Mouse (Mus musculus) thymus, adult 2 months (tissue): ENCODE measurements at regions not wholly inside any gene's neighbourhood (a gene's known extent, or its start where the extent isn't known, plus 50 kb on each side); places are given as distances from the start of the nearest gene placed in this dataset.

ENCODE experiments used
- DNase-seq: peaks from one replicate; pipeline ENCODE4 v3.0.0; 2021
- H3K27ac ChIP-seq: fragments of 200-500 bp; 2 replicates; pipeline ENCODE4 v1.5.1; 2012; ENCODE audit warnings: low read length, control low read depth; ENCODE audit not compliant: control insufficient read depth, insufficient read depth
- H3K27me3 ChIP-seq: fragments of 200-500 bp; 2 replicates; pipeline ENCODE4 v1.6.1; 2012; ENCODE audit warnings: mild to moderate bottlenecking, low read length, moderate library complexity, mixed read lengths; ENCODE audit not compliant: control insufficient read depth, insufficient read depth
- H3K36me3 ChIP-seq: fragments of 200-500 bp; 2 replicates; pipeline ENCODE4 v1.6.1; 2012; ENCODE audit warnings: mild to moderate bottlenecking, low read length, moderate library complexity; ENCODE audit not compliant: control insufficient read depth, insufficient read depth
- H3K4me1 ChIP-seq: fragments of 200-500 bp; replicated peaks from 2 replicates; pipeline ENCODE4 v1.6.1; 2012; ENCODE audit warnings: low read length; ENCODE audit not compliant: control insufficient read depth, insufficient read depth
- H3K4me3 ChIP-seq: fragments of 200-500 bp; 2 replicates; pipeline ENCODE4 v1.5.1; 2012; ENCODE audit warnings: mild to moderate bottlenecking, low read length, control low read depth, moderate library complexity; ENCODE audit not compliant: control insufficient read depth, insufficient read depth
- CTCF ChIP-seq: fragments of 200-500 bp; IDR thresholded peaks from 2 replicates; pipeline ENCODE4 v1.5.1; 2012; ENCODE audit warnings: mild to moderate bottlenecking, control low read depth, low read length, moderate library complexity, borderline replicate concordance; ENCODE audit not compliant: control insufficient read depth, poor library complexity, insufficient read depth; ENCODE audit errors: extremely low read depth
- POLR2A ChIP-seq: fragments of 200-500 bp; IDR thresholded peaks from 2 replicates; pipeline ENCODE4 v1.6.1; 2012; ENCODE audit warnings: mild to moderate bottlenecking, low read length, control low read depth, moderate library complexity; ENCODE audit not compliant: control insufficient read depth, poor library complexity, insufficient read depth; ENCODE audit errors: extremely low read depth
- WGBS: fragments of 180-500 bp; shearing (Covaris S2); methylation state at CpG from one replicate; pipeline ENCODE4 v1.1.7; 2018; 5-methylcytosine and 5-hydroxymethylcytosine counted together

- WGBS, result 92% methylated on average over 5 of the region's 5 CpGs
- peaks cover 21% of the 10 kb centered on the region for H3K4me1 ChIP-seq
- TF ChIP-seq POLR2A, result no peak
- no peak for DNase-seq
- H3K27ac ChIP-seq, result no peak overlapping the region
- H3K4me3 ChIP-seq, result no peak overlapping the region
- no peaks in the 10 kb centered on the region for H3K36me3 ChIP-seq
- no peaks in the 10 kb centered on the region for H3K27me3 ChIP-seq
Observed at GRCm38 (mm10) chr9:72166084-72166483, 54.4 kb upstream of the Tcf12 start.

- WGBS, result 11% methylated on average over 5 of the region's 5 CpGs
- Histone ChIP-seq H3K27me3 (no peaks in the 10 kb centered on the region), H3K4me1 (peaks cover 21% of the 10 kb centered on the region), H3K36me3 (no peaks in the 10 kb centered on the region), H3K4me3 (no peak overlapping the region), H3K27ac (no peak overlapping the region)
- TF ChIP-seq CTCF (no peak), POLR2A (no peak)
- peak; percentile 19 for DNase-seq
Observed at GRCm38 (mm10) chr9:72166611-72167010, 54.9 kb upstream of the Tcf12 start.

- Histone ChIP-seq H3K4me3 (no peak overlapping the region), H3K27ac (no peak overlapping the region), H3K27me3 (no peaks in the 10 kb centered on the region), H3K4me1 (peaks cover 21% of the 10 kb centered on the region), H3K36me3 (no peaks in the 10 kb centered on the region)
- no peak for DNase-seq
- TF ChIP-seq CTCF, result no peak
- WGBS, result 93% methylated on average over 5 of the region's 5 CpGs
Observed at GRCm38 (mm10) chr9:72169231-72169630, 57.6 kb upstream of the Tcf12 start.

GRCm38 (mm10) chr9:72169728-72170188 lies 58.1 kb upstream of the Tcf12 start:
- Histone ChIP-seq H3K4me3 (peak overlapping the region; percentile 18; the same call in 1 of the 2 replicates), H3K27ac (peak overlapping the region; percentile 7; the same call in 1 of the 2 replicates), H3K27me3 (no peaks in the 10 kb centered on the region), H3K36me3 (no peaks in the 10 kb centered on the region), H3K4me1 (peaks cover 21% of the 10 kb centered on the region)
- no peak for DNase-seq
- WGBS, result 27% methylated on average over 12 of the region's 12 CpGs
- TF ChIP-seq POLR2A (no peak), CTCF (no peak)

GRCm38 (mm10) chr9:72170235-72170634 lies 58.6 kb upstream of the Tcf12 start:
- no peak overlapping the region for H3K27ac ChIP-seq
- TF ChIP-seq CTCF, result no peak
- TF ChIP-seq POLR2A, result no peak
- 28% methylated on average over 9 of the region's 9 CpGs for WGBS
- no peaks in the 10 kb centered on the region for H3K36me3 ChIP-seq
- no peak overlapping the region for H3K4me3 ChIP-seq
- no peaks in the 10 kb centered on the region for H3K27me3 ChIP-seq
- peaks cover 21% of the 10 kb centered on the region for H3K4me1 ChIP-seq
- DNase-seq, result no peak

- no peak for DNase-seq
- H3K27me3 ChIP-seq, result no peaks in the 10 kb centered on the region
- WGBS, result 97% methylated on average over 1 of the region's 1 CpGs
- H3K36me3 ChIP-seq, result no peaks in the 10 kb centered on the region
- no peak overlapping the region for H3K27ac ChIP-seq
- no peak overlapping the region for H3K4me3 ChIP-seq
- peaks cover 14% of the 10 kb centered on the region for H3K4me1 ChIP-seq
- no peak for TF ChIP-seq CTCF
- no peak for TF ChIP-seq POLR2A
Observed at GRCm38 (mm10) chr9:72172331-72172730, 60.7 kb upstream of the Tcf12 start.

- H3K27me3 ChIP-seq, result no peaks in the 10 kb centered on the region
- DNase-seq, result no peak
- TF ChIP-seq POLR2A, result no peak
- no peak for TF ChIP-seq CTCF
- H3K27ac ChIP-seq, result no peak overlapping the region
- no peaks in the 10 kb centered on the region for H3K4me1 ChIP-seq
- WGBS, result 91% methylated on average over 6 of the region's 6 CpGs
- H3K4me3 ChIP-seq, result no peak overlapping the region
- H3K36me3 ChIP-seq, result no peaks in the 10 kb centered on the region
Observed at GRCm38 (mm10) chr9:72180972-72181371, 69.3 kb upstream of the Tcf12 start.
